Mouse (Mus musculus) B cell, adult 67 days (primary cell): Measurements from ENCODE around the gene Rcn3. TPM values are rescaled to one million over a fixed set of nuclear protein-coding genes. Genes with fewer than 3 reads are reported as not detected.

ENCODE experiments used
- total RNA-seq, 2 experiments: library from RNA; stranded (reverse); gene quantifications; 4 replicates each; pipeline ENCODE4 v1.2.4; 2023

Rcn3 gene
- total RNA-seq: 1 to 10 TPM; 3.6 to 6.8 TPM

GRCm38 (mm10) chr7:45092048-45092447 is at the start of gene Rcn3:
Rcn3 (minus strand) TSS chr7:45092221.

GRCm38 (mm10) chr7:45135993-45136567 is 44.1 kb upstream of the Rcn3 start, which contains the start of the genes Gm45713 and Flt3l:
Gm45713 (minus strand) TSS chr7:45136231.
Flt3l (minus strand) TSS chr7:45136432.

GRCm38 (mm10) chr7:45128624-45129246 is 36.7 kb upstream of the Rcn3 start, which contains the start of gene Rpl13a:
Rpl13a (minus strand) TSS chr7:45128761.

DNA sequence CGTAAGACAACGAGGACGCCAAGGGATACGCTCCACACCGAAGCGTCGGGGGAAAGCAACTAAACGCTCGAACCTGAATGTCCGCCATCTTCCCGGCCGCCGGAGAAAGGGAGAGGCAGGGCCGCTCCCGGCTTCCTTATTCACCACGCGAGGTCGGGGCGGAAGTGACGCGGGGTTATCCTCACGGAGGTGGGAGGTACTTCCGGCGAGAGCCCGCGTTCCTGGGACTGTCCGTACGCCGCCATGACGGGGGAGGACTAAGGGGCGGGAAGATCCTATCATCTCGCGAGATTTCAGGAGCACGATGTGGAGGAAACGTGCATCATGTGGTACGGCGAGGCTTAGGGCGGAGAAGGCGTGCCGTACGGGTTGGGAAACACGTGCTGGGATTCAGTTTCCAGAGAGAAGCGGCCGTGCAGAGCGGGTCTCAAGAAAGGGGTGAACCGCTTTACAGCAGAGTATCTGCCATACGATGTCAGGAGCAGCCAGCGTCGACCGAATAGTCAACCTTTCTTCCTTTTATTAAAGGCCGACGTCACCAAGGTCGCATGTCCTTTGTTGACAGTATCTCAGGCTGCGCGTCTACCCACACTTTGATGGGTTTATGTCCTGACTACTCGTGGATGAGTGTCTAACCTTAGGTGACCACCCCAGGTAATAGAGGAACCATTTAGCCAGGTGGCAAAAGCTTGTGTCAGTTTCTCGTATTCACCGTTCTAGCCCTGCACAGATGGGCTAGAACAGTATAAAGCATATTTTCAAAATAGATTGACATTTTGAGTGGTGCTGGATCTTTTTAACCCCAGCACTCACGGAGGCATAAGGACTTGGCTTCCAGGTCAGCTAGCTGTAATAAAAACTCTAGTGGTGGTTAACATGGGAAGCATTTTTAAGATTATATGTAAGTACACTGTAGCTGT is 32.5 kb upstream of the Rcn3 start, which contains the start of gene Rps11:
Gene Rps11 (minus strand): TSS at position 216 of the 920 bp plus-strand sequence.

GRCm38 (mm10) chr7:45103652-45104180 is 11.7 kb upstream of the Rcn3 start, which contains the start of gene Fcgrt:
Fcgrt (minus strand) TSS chr7:45103851.

DNA sequence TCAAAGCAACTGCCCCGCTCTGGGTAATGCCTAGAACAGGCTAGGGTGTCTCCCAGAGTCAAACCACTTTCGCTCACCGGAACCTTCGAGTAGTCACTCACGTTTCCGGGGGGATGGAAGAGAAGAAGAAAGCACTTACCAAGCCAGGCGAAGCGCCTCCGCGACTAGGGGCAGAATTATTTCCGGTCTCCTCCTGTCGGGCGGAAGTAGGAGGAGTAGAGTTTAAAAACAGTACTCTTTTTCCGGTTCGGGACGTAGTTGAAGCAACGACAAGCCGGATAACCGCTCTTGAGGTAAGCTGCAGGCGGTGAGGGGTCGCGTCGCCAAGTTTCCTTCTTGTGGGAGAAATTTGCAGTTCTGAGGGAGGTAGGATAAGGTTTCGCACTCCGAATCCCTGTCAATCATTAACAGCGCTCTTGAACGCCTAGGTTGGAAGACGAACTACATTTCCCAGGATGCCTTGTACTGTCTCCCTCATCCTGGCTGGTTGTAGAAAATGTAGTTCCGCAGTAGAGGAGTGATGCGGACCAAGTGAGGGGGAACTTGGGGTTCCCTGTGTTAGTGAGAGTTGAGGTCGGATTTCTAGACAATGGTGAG is 29.7 kb downstream of the Rcn3 start, which contains the start of the genes Nosip and Prrg2:
Gene Nosip (plus strand): TSS at position 191 of the 597 bp plus-strand sequence.
Gene Prrg2 (minus strand): TSS at position 439 of the 597 bp plus-strand sequence.

GRCm38 (mm10) chr7:45052862-45053116 is 39.2 kb downstream of the Rcn3 start, which contains the start of gene Prr12:
Prr12 (minus strand) TSS chr7:45052881.

Other genes starting within 250 kb of the Rcn3 start
- 10 to 100 TPM; 47.4 to 54.3 TPM for gene Akt1s1, start 243.2 kb downstream of the Rcn3 start, total RNA-seq
- 100 to 1,000 TPM; 116 to 132 TPM for gene Tbc1d17, start 243.1 kb downstream of the Rcn3 start, total RNA-seq
- 10 to 100 TPM; 75.0 to 80.9 TPM for gene Pnkp, start 235.1 kb downstream of the Rcn3 start, total RNA-seq
- gene Ptov1, start 222.4 kb downstream of the Rcn3 start, total RNA-seq: 10 to 100 TPM; 14.0 to 23.5 TPM
- 10 to 100 TPM; 67.9 to 78.3 TPM for gene Med25, start 199.5 kb downstream of the Rcn3 start, total RNA-seq
- 10 to 100 TPM; 31.4 to 50.1 TPM for gene Fuz, start 196.1 kb downstream of the Rcn3 start, total RNA-seq
- 100 to 1,000 TPM in 1 of 2 experiments, 10 to 100 TPM in 1; 92.5 to 101 TPM for gene Ap2a1, start 162.7 kb downstream of the Rcn3 start, total RNA-seq
- gene Tsks, start 149.0 kb downstream of the Rcn3 start, total RNA-seq: not detected
- gene Cpt1c, start 117.4 kb downstream of the Rcn3 start, total RNA-seq: not detected
- 100 to 1,000 TPM; 154 to 155 TPM for gene Prmt1, start 105.7 kb downstream of the Rcn3 start, total RNA-seq
- 100 to 1,000 TPM; 195 TPM for gene Irf3, start 94.6 kb downstream of the Rcn3 start, total RNA-seq
- 10 to 100 TPM; 35.3 to 36.9 TPM for gene Bcl2l12, start 93.5 kb downstream of the Rcn3 start, total RNA-seq
- 100 to 1,000 TPM; 100 to 104 TPM for gene Scaf1, start 75.9 kb downstream of the Rcn3 start, total RNA-seq
- 10 to 100 TPM; 20.1 to 20.2 TPM for gene Rras, start 74.3 kb downstream of the Rcn3 start, total RNA-seq
- gene Prr12, start 39.3 kb downstream of the Rcn3 start, total RNA-seq: 10 to 100 TPM; 77.6 to 78.0 TPM
- gene Nosip, start 29.8 kb downstream of the Rcn3 start, total RNA-seq: 10 to 100 TPM; 65.6 to 78.2 TPM
- 1 to 10 TPM; 2.9 to 3.9 TPM for gene Prrg2, start 29.5 kb downstream of the Rcn3 start, total RNA-seq
- gene Fcgrt, start 11.6 kb upstream of the Rcn3 start, total RNA-seq: 10 to 100 TPM; 29.9 to 39.6 TPM
- 1,000 to 10,000 TPM; 2,440 to 2,508 TPM for gene Rps11, start 32.2 kb upstream of the Rcn3 start, total RNA-seq
- gene Rpl13a, start 36.5 kb upstream of the Rcn3 start, total RNA-seq: 1,000 to 10,000 TPM; 4,339 to 4,395 TPM
- not detected for gene Gm45713, start 44.0 kb upstream of the Rcn3 start, total RNA-seq
- gene Flt3l, start 44.2 kb upstream of the Rcn3 start, total RNA-seq: 10 to 100 TPM; 77.8 to 83.8 TPM
- 10 to 100 TPM; 40.5 to 51.7 TPM for gene Pih1d1, start 62.1 kb upstream of the Rcn3 start, total RNA-seq
- 100 to 1,000 TPM; 128 to 137 TPM for gene Aldh16a1, start 62.4 kb upstream of the Rcn3 start, total RNA-seq
- gene Slc17a7, start 71.7 kb upstream of the Rcn3 start, total RNA-seq: not detected
- gene Gfy, start 87.3 kb upstream of the Rcn3 start, total RNA-seq: not detected
- gene Pth2, start 88.8 kb upstream of the Rcn3 start, total RNA-seq: not detected
- 1 to 10 TPM in 1 of 2 experiments, under 1 TPM in 1; 0.46 to 1.1 TPM for gene Ccdc155, start 112.7 kb upstream of the Rcn3 start, total RNA-seq
- 1 to 10 TPM in 1 of 2 experiments, under 1 TPM in 1; 0.83 to 2.3 TPM for gene Dkkl1, start 119.9 kb upstream of the Rcn3 start, total RNA-seq
- not detected for gene Tead2, start 123.5 kb upstream of the Rcn3 start, total RNA-seq
- gene Cd37, start 146.9 kb upstream of the Rcn3 start, total RNA-seq: 1,000 to 10,000 TPM; 1,836 to 1,886 TPM
- gene Slc6a16, start 148.9 kb upstream of the Rcn3 start, total RNA-seq: not detected
- gene Slc6a21, start 185.3 kb upstream of the Rcn3 start, total RNA-seq: 1 to 10 TPM; 1.1 to 1.9 TPM
- 10 to 100 TPM in 1 of 2 experiments, 1 to 10 TPM in 1; 8.6 to 16.3 TPM for gene Trpm4, start 241.6 kb upstream of the Rcn3 start, total RNA-seq
- not detected for gene Hrc, start 243.1 kb upstream of the Rcn3 start, total RNA-seq